Mouse (Mus musculus) kidney, adult 2 months (tissue): ENCODE results near the gene Lekr1. TPM values are rescaled to one million over a fixed set of nuclear protein-coding genes. Genes with fewer than 3 reads are reported as not detected.

ENCODE experiments used
- DNase-seq: peaks from one replicate; pipeline ENCODE4 v3.0.0; 2021
- H3K27ac ChIP-seq: fragments of 200-500 bp; 2 replicates; pipeline ENCODE4 v1.5.1; 2012; ENCODE audit warnings: low read depth, low read length, control low read depth, inconsistent platforms; ENCODE audit not compliant: insufficient read depth
- H3K27me3 ChIP-seq: fragments of 200-500 bp; replicated peaks from 2 replicates; pipeline ENCODE4 v1.6.1; 2012; ENCODE audit warnings: mild to moderate bottlenecking, moderate library complexity, low read length, inconsistent platforms; ENCODE audit not compliant: control insufficient read depth, insufficient read depth
- H3K36me3 ChIP-seq: fragments of 200-500 bp; 2 replicates; pipeline ENCODE4 v1.6.1; 2012; ENCODE audit warnings: mild to moderate bottlenecking, moderate library complexity, low read length, inconsistent platforms; ENCODE audit not compliant: control insufficient read depth, insufficient read depth
- H3K4me1 ChIP-seq: fragments of 200-500 bp; 2 replicates; pipeline ENCODE4 v1.6.1; 2011; ENCODE audit warnings: low read length; ENCODE audit not compliant: control insufficient read depth, insufficient read depth
- H3K4me3 ChIP-seq: fragments of 200-500 bp; 2 replicates; pipeline ENCODE4 v1.5.1; 2011; ENCODE audit warnings: mild to moderate bottlenecking, low read depth, low read length, control low read depth; ENCODE audit not compliant: insufficient read depth
- CTCF ChIP-seq: fragments of 200-500 bp; conservative IDR thresholded peaks from 2 replicates; pipeline ENCODE4 v1.5.1; 2011; ENCODE audit warnings: low read depth, mild to moderate bottlenecking, control low read depth, low read length, moderate library complexity, mixed read lengths; ENCODE audit not compliant: insufficient read depth, insufficient read length
- POLR2A ChIP-seq: fragments of 200-500 bp; IDR thresholded peaks from one replicate; pipeline ENCODE4 v1.6.1; 2011; ENCODE audit warnings: low read depth, low read length, control low read depth
- WGBS: fragments of 180-500 bp; shearing (Covaris S2); methylation state at CpG from one replicate; pipeline ENCODE4 v1.1.7; 2018; 5-methylcytosine and 5-hydroxymethylcytosine counted together
- polyA plus RNA-seq: library from polyadenylated mRNA; depleted of rRNA; stranded (reverse); fragments of >200 nt; gene quantifications from 2 replicates; pipeline ENCODE4 v1.2.3, GENCODE M21; 2012

The Lekr1 gene
- polyA plus RNA-seq, 1 experiment = 1.7 TPM

DNA sequence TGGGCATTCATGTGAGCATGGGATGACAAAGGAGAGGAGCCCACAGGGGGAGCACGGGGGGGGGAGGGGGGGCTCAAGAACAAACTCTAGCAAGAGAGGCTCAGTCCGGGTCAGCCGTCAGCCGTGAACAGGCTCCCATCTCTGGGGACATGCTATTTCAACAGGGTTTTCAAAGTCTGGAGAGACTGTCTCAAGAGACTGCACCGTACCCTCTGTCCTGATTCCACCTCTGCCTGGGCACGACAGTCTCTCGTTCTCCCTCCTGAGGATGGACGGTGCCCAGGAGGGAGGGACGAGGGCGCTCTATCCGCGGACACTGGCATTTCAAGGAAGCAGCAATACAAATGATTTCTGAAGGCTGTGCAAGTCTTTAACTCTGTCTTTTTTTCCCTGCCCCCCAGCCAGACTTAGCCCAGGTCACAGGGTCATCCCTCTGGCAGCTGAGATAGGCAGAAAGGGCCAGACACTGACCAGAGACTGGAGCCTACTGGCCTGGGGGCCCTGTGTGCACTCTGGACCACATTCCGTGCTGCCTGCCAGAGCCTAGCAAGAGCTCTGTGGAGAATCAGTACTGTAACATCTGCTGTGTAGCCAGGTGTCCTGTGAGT is 192.8 kb downstream of the Lekr1 start:
- DNase-seq = peak; percentile 90
- H3K27ac ChIP-seq = peak overlapping the region; percentile 41; the same call in 1 of the 2 replicates
- H3K4me1 ChIP-seq = peaks cover 15% of the 10 kb centered on the region
- H3K36me3 ChIP-seq = no peaks in the 10 kb centered on the region
- WGBS = 36% methylated on average over 13 of the region's 13 CpGs
- TF ChIP-seq CTCF = no peak
- no peak for TF ChIP-seq POLR2A
- H3K27me3 ChIP-seq = no peaks in the 10 kb centered on the region
- H3K4me3 ChIP-seq = no peak overlapping the region

DNA sequence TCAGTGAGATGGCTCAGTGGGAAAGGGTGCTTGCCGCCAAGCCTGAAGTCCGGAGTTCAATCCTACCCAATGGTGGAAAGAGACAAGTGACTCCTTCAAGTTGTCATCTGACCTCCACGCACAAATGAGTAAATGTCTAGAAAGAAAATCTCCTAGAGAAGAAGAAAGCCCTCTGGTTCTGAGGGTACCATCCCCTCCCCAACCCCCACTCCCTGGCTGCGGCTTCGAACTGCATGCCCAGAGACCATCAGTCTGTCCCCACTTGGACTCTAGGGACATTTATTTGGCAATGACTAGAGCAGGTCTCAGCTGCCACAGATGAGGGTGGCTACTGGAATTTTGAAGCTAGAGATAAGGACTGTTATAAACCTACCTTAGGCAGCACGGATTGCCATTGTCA is 193.7 kb downstream of the Lekr1 start:
- Histone ChIP-seq H3K4me3 (no peak overlapping the region), H3K36me3 (no peaks in the 10 kb centered on the region), H3K27me3 (no peaks in the 10 kb centered on the region), H3K4me1 (peaks cover 15% of the 10 kb centered on the region), H3K27ac (no peak overlapping the region)
- no peak for DNase-seq
- TF ChIP-seq CTCF (no peak), POLR2A (no peak)
- 83% methylated on average over 6 of the region's 6 CpGs for WGBS

DNA sequence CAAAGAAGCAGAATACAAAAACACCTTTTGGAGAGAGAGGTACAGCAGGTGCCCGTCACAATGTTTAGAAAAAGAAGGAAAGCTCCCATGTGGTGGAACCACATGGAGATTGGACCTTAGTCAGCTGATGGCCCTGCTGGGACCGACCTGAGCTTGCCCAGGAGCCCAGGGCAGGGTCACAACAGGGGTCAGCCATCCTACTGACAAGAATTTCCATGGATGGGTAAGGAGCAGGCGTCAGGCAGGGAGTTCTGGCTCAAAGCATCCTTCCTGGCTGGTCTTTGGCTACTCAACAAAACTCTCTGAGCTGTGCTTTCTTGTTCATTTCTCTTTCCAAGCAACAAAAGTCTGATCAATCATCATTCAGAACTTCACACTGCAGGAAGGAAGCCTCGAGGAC is 194.9 kb downstream of the Lekr1 start:
- 47% methylated on average over 4 of the region's 4 CpGs for WGBS
- H3K36me3 ChIP-seq = no peaks in the 10 kb centered on the region
- H3K4me3 ChIP-seq = no peak overlapping the region
- no peaks in the 10 kb centered on the region for H3K27me3 ChIP-seq
- peak overlapping the region; percentile 74 for H3K27ac ChIP-seq
- peak; percentile 53 for DNase-seq
- peaks cover 15% of the 10 kb centered on the region for H3K4me1 ChIP-seq
- no peak for TF ChIP-seq POLR2A
- no peak for TF ChIP-seq CTCF

DNA sequence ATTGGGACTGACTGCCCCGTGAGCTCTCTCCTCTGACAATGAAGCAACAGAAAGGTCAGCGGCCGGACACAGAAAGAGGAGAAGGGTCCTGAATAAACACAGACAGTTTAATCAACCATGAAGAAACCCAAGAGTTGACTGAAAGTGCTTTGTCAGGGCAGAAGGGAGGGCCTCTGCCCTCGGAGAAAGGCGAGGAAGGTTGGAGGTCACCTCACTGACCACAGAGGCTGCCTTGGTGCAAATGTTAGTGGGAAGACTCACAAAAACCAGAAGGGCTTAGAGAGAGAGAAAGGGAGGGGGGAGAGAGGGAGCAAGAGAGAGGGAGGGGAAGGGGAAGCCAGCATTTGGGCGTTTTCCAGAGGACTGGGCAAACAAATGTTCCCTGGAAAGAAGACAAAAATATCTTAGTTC is 195.4 kb downstream of the Lekr1 start:
- WGBS = 26% methylated on average over 6 of the region's 6 CpGs
- peak; percentile 82 for DNase-seq

DNA sequence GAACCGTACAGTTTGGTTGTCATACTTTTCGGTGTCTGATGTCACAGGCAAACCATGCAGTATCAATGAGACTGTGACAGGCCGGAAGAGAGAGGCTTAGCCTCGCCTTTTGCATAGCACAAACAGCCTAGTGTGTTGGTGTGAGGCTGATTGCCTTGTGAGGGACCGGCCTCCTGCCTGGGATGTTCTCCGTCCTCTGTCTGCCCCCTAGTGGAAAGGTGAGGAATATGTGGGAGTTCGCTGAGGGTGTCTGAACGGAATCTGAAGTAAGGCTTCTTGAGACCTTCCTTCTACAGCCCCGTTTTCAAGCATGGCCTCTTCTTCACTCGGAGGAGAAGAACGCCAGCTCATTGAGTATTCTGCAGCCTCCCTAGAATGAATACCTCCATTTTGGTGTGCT is 197.3 kb downstream of the Lekr1 start:
- Histone ChIP-seq H3K36me3 (no peaks in the 10 kb centered on the region), H3K4me3 (no peak overlapping the region), H3K4me1 (peaks cover 12% of the 10 kb centered on the region), H3K27me3 (no peaks in the 10 kb centered on the region), H3K27ac (no peak overlapping the region)
- TF ChIP-seq POLR2A (no peak), CTCF (peak; percentile 98)
- 3% methylated on average over 11 of the region's 11 CpGs for WGBS
- peak; percentile 88 for DNase-seq

More for the DNA sequence above, 195.4 kb downstream of the Lekr1 start:
- Histone ChIP-seq H3K4me3 (no peak overlapping the region), H3K27ac (peak overlapping the region; percentile 74), H3K36me3 (no peaks in the 10 kb centered on the region), H3K4me1 (peaks cover 15% of the 10 kb centered on the region), H3K27me3 (no peaks in the 10 kb centered on the region)
- no peak for TF ChIP-seq POLR2A
- no peak for TF ChIP-seq CTCF

DNA sequence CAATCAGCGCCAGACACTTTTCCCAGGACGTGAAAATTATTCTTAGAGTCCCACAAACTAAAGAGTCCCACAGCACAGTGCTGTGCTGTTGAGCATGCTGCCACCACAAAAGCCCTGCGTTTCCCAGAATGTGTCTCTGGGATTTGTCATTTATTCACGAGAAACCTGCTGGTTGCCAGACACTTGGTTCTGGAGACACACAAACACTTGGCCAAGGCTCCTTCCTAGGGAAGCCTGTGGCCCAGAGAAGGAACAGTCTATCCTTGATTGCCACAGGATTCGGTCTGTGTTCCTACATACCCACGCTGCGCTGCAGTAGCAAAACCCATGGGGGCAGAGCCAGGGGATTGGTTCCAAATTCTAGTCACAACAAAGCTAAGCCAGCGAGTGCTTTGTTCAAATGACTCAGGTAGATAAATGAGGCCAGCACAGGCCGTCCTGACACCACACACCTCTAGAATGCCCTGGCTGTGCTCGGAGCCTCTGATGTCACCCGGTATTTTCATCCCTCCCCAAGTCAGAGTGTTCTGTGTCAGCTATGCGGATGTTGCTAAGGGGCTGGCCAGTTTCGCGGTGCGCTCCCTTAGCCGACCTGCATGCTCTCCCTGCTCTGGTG is 197.8 kb downstream of the Lekr1 start:
- no peak for TF ChIP-seq CTCF
- no peak for TF ChIP-seq POLR2A
- Histone ChIP-seq H3K36me3 (no peaks in the 10 kb centered on the region), H3K27me3 (no peaks in the 10 kb centered on the region), H3K4me3 (no peak overlapping the region), H3K4me1 (peaks cover 10% of the 10 kb centered on the region), H3K27ac (no peak overlapping the region)
- WGBS = 63% methylated on average over 16 of the region's 16 CpGs
- peak; percentile 51 for DNase-seq

DNA sequence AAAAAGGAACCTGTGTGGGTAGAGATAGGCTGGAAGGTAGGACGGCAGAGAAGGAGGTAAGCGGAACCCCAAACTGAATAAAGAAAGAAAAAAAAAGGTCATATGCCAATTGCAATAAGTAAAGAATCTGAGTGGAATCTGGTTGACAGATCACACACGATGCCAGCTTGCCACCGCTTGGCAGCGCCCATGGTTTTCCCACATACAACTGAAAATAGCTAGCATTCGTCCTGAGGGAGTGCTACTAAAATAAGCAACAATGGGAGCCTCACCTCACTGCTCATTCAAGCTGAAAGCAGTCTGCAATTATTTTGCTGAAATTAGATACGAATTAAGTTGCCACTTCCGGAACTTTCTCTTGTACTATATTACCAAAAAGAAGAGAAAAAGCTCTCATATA is 202.9 kb downstream of the Lekr1 start:
- Histone ChIP-seq H3K4me1 (peaks cover 6% of the 10 kb centered on the region; the same call in 1 of the 2 replicates), H3K36me3 (no peaks in the 10 kb centered on the region), H3K27me3 (no peaks in the 10 kb centered on the region), H3K4me3 (no peak overlapping the region), H3K27ac (no peak overlapping the region)
- no peak for DNase-seq
- no peak for TF ChIP-seq CTCF
- no peak for TF ChIP-seq POLR2A
- 72% methylated on average over 8 of the region's 8 CpGs for WGBS
